Mouse (Mus musculus) hindbrain, embryonic 12.5 days (tissue): ENCODE data around the gene Tjp1. TPM values are rescaled to one million over a fixed set of nuclear protein-coding genes. Genes with fewer than 3 reads are reported as not detected.

Experiments used
- ATAC-seq: fragments of 200-750 bp; cut with Nextera tagmentation; 2 replicates; pipeline ENCODE4 v1.8.0; 2017; ENCODE audit warnings: moderate TSS enrichment; ENCODE audit not compliant: low FRiP score
- H3K27ac ChIP-seq: fragments of 300-500 bp; sonication (generic); 2 replicates; pipeline ENCODE4 v1.5.1; 2016; ENCODE audit warnings: mild to moderate bottlenecking
- H3K27me3 ChIP-seq: fragments of 300-500 bp; sonication (generic); 2 replicates; pipeline ENCODE4 v1.6.1; 2016; ENCODE audit warnings: mild to moderate bottlenecking
- H3K36me3 ChIP-seq: fragments of 300-500 bp; sonication (generic); 2 replicates; pipeline ENCODE4 v1.6.1; 2016; ENCODE audit warnings: mild to moderate bottlenecking
- H3K4me1 ChIP-seq: fragments of 300-500 bp; sonication (generic); 2 replicates; pipeline ENCODE4 v1.6.1; 2016
- H3K4me2 ChIP-seq: fragments of 300-500 bp; sonication (generic); replicated peaks from 2 replicates; pipeline ENCODE4 v1.6.1; 2016; ENCODE audit warnings: mild to moderate bottlenecking
- H3K4me3 ChIP-seq: fragments of 300-500 bp; sonication (generic); 2 replicates; pipeline ENCODE4 v1.5.1; 2016; ENCODE audit warnings: mild to moderate bottlenecking
- H3K9ac ChIP-seq: fragments of 300-500 bp; sonication (generic); 2 replicates; pipeline ENCODE4 v1.6.1; 2016; ENCODE audit warnings: mild to moderate bottlenecking, moderate library complexity
- H3K9me3 ChIP-seq: fragments of 300-500 bp; sonication (generic); replicated peaks from 2 replicates; pipeline ENCODE4 v1.6.1; 2016; ENCODE audit warnings: mild to moderate bottlenecking
- WGBS: fragments of 180-500 bp; shearing (Covaris S2); methylation state at CpG from one replicate; pipeline ENCODE4 v1.1.7; 2016; 5-methylcytosine and 5-hydroxymethylcytosine counted together
- polyA plus RNA-seq: library from polyadenylated mRNA; unstranded; fragments of >200 nt; fragmentation: Nextera tagmentation; extraction: Ambion mirVana; gene quantifications from 2 replicates; pipeline ENCODE4 v1.2.1, GENCODE M21; 2016

The Tjp1 gene
- polyA plus RNA-seq, 1 experiment from 2014 or later: 36.3 TPM

DNA sequence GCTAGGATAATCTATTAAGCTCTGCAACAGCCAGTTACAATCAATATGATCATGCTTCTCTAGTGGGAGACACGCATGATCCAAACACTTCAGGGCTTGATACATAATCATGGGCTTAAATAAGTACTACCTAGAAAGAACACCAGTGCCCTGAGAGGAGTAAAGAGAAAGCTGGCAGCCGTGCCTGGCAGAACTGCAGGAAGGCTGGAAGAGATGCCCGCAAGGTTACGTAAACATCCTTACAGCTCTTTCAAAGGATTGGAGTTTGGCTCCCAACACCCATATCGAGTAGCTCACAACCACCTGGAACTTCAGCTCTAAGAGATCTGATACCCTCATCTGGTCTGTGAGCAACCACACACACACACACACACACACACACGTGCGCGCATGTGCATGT is 167.8 kb downstream of the Tjp1 start:
- no peak overlapping the region for H3K4me3 ChIP-seq
- no peak overlapping the region for H3K27ac ChIP-seq
- H3K4me1 ChIP-seq: 0 out of 2 replicates have a peak, but pooled peaks cover 14% of the 10 kb centered on the region
- no peak overlapping the region for H3K4me2 ChIP-seq
- H3K9me3 ChIP-seq: no peaks in the 10 kb centered on the region
- WGBS: 87% methylated on average over 8 of the region's 8 CpGs
- no peaks in the 10 kb centered on the region for H3K27me3 ChIP-seq
- H3K9ac ChIP-seq: no peak overlapping the region
- no peak for ATAC-seq
- no peaks in the 10 kb centered on the region for H3K36me3 ChIP-seq

DNA sequence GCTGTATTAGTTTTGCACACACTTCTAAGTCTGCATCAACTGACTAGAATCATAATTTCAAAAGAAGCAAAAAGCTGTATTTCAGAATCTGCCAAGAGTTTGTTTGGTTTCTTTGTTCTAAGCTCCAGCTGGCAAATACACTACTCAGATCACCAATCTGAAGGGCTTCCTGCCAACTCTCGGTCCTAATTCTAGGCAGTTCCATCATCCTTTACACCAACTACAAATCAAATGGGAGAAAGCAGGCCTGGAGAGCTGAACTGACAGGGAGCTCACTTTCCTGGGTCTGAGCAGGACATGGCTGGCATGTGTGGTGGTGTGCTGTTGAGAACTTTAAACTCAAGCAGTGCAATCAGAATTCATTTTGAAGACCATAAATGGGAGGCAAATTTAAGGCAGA is 170.0 kb downstream of the Tjp1 start:
- WGBS: 34% methylated on average over 1 of the region's 1 CpGs
- H3K9me3 ChIP-seq: no peaks in the 10 kb centered on the region
- no peak overlapping the region for H3K27ac ChIP-seq

DNA sequence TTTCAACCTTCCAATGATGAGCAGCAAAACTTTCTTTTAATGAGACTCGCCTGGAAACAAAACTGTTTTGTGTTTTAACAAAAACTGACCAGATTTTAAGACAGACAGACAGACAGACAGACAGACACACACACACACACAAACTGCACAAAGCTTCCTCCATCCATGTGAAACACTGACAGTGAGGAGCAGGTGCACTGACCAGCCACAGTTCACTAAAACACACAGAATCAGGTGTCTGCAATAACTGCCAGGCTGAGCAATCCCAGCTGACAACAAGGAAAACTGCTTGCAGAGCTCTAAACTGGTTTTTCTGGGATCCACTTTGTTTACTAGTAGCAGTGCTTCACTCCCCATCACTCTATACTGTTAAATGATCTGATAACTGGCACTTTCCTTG is 171.4 kb downstream of the Tjp1 start:
- Histone ChIP-seq H3K4me1 (0 out of 2 replicates have a peak, but pooled peaks cover 14% of the 10 kb centered on the region), H3K9me3 (no peaks in the 10 kb centered on the region), H3K27ac (no peak overlapping the region), H3K4me2 (no peak overlapping the region), H3K36me3 (no peaks in the 10 kb centered on the region), H3K4me3 (no peak overlapping the region), H3K9ac (no peak overlapping the region), H3K27me3 (no peaks in the 10 kb centered on the region)
- ATAC-seq: no peak
- WGBS: 77% methylated on average over 1 of the region's 1 CpGs

More for the DNA sequence above, 170.0 kb downstream of the Tjp1 start:
- Histone ChIP-seq H3K4me3 (no peak overlapping the region), H3K36me3 (no peaks in the 10 kb centered on the region), H3K4me1 (0 out of 2 replicates have a peak, but pooled peaks cover 14% of the 10 kb centered on the region), H3K4me2 (no peak overlapping the region), H3K27me3 (no peaks in the 10 kb centered on the region), H3K9ac (no peak overlapping the region)
- ATAC-seq: no peak

DNA sequence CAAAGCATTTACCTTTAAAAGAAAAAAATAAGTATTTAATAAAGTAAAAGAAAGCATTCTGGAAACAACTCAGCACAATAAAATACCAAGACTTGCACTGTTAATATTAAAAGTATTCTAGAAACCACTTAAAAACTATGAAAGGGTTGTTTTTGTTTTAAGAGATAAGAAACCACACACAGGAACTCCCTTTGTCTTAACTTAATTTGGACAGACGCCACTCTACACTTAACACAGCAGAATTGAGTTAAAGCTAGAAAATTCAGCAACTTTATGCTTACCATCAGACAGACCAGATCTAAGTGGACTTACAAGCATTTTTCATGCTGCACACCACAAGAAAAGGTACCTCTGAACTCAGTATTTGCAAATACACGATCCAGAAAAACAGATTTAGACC is 172.7 kb downstream of the Tjp1 start:
- H3K9ac ChIP-seq: no peak overlapping the region
- ATAC-seq: no peak
- no peaks in the 10 kb centered on the region for H3K9me3 ChIP-seq
- 0 out of 2 replicates have a peak, but pooled peaks cover 12% of the 10 kb centered on the region for H3K4me1 ChIP-seq
- WGBS: 82% methylated on average over 2 of the region's 2 CpGs
- no peak overlapping the region for H3K4me3 ChIP-seq
- no peaks in the 10 kb centered on the region for H3K36me3 ChIP-seq
- no peak overlapping the region for H3K4me2 ChIP-seq
- H3K27me3 ChIP-seq: no peaks in the 10 kb centered on the region
- no peak overlapping the region for H3K27ac ChIP-seq

DNA sequence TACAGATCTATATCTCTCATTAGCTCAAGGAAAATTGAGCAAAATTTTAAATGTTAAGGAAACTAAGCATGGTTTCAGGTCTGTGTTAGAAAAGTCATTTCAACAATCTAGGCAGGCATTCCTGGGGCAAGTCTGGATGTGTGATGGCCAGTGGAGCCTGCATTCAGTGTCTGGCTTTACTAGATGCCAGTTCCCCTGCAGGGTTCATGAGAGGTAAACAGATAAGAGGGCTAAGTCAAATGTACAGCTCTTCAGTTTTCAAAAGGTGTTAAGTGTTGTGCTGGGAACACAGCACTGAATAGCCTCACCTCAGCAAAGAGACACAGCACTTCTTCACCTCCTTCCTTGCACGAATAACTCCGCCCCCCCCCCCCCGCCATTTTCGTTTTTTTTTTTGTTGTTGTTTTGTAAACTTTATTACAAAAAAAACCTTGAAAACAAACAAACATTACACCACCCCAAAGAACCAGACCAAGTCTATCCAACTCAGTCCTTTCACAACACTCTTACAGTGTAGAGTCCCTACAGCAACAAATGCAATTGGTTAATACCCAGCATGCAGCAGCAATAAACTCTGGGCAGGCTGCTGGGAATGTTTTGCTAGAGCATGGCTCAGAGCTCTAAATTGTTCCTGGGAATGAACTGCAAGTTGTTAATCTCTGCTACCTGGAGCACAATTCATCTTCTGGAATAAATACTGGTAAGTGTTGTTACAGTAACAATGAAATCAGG is 177.1 kb downstream of the Tjp1 start:
- WGBS: 89% methylated on average over 4 of the region's 4 CpGs
- H3K4me3 ChIP-seq: no peak overlapping the region

DNA sequence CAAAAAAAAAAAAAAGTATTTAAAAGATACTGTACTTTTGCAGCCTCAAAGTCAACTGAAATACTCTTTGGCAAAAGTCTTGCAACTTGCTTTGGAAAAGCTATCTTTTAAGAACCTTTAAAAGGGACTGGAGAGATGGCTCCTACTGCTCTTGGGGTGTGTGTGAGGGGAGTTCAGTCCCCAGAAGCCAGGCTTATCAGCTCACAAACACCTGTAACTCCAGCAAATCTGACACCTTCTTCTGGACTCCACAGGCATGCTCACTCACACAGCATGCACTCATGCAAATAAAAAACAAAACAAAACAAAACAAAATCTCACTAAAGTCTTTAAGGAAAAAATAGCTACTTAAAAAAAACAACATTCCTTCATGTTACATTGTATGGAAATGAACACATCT is 179.0 kb downstream of the Tjp1 start:
- Histone ChIP-seq H3K27ac (no peak overlapping the region), H3K4me2 (no peak overlapping the region), H3K9me3 (no peaks in the 10 kb centered on the region), H3K9ac (no peak overlapping the region), H3K4me3 (no peak overlapping the region), H3K36me3 (no peaks in the 10 kb centered on the region), H3K4me1 (no peaks in the 10 kb centered on the region), H3K27me3 (no peaks in the 10 kb centered on the region)
- ATAC-seq: no peak

More for the DNA sequence above, 177.1 kb downstream of the Tjp1 start:
- Histone ChIP-seq H3K4me1 (no peaks in the 10 kb centered on the region), H3K27me3 (no peaks in the 10 kb centered on the region), H3K27ac (no peak overlapping the region), H3K36me3 (no peaks in the 10 kb centered on the region), H3K4me2 (no peak overlapping the region), H3K9ac (no peak overlapping the region), H3K9me3 (no peaks in the 10 kb centered on the region)
- no peak for ATAC-seq

DNA sequence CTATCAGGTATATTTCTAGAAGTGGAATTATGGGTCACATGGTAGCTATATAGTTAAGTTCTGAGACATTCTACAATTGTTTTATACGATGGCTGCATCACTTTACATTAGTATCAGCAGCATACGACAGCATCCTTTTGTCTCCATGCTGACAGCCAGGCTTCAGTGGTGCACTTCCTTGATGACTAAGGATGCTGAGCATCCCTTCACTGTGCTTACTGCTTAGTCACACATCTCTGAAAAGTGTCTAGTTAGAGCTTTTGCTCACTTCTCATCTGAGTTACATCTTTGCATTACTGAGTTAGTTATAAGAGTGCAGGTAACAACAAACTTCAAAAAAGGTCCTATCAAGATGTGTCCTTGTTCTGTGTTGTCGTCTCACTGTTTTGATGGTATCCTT is 182.3 kb downstream of the Tjp1 start:
- H3K4me3 ChIP-seq: no peak overlapping the region
- no peak for ATAC-seq
- WGBS: 80% methylated on average over 3 of the region's 3 CpGs

DNA sequence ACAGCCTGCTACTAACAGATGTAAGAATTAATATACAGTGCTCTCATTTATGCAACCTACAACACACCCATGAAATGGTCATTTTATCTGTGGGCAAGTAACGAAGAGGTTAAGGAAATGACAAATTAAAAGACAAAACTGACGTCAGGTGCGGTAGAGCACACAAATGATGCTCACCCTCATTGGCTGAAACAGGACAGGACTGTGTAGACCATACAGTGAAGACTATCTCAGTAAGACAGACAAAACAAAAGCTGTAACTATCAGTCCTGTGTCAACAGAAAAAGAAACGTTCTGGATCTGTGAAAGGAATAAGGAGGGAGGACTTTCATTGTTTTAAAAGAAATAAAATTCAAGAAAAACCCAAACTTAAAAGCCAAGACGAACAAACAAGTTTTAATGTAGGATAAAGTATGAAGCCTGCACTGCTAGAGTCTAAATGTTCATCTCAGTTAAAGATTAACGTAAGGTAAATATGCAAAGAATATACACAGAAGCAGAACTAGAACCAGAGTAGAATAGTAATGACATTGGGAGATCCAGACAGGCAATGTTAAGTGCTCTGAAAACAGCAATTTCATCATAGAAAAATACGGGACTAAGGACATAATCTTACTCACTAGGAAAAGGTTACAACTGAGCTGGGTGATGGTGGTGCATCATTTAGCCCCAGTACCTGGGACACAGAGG is 189.9 kb downstream of the Tjp1 start:
- Histone ChIP-seq H3K9me3 (no peaks in the 10 kb centered on the region), H3K36me3 (peaks cover 25% of the 10 kb centered on the region), H3K27ac (no peak overlapping the region), H3K4me3 (no peak overlapping the region), H3K27me3 (no peaks in the 10 kb centered on the region), H3K9ac (no peak overlapping the region), H3K4me2 (no peak overlapping the region), H3K4me1 (no peaks in the 10 kb centered on the region)
- ATAC-seq: no peak
- WGBS: 93% methylated on average over 7 of the region's 7 CpGs

More for the DNA sequence above, 182.3 kb downstream of the Tjp1 start:
- Histone ChIP-seq H3K27me3 (no peaks in the 10 kb centered on the region), H3K9me3 (no peaks in the 10 kb centered on the region), H3K4me2 (no peak overlapping the region), H3K9ac (no peak overlapping the region), H3K36me3 (0 out of 2 replicates have a peak, but pooled peaks cover 4% of the 10 kb centered on the region), H3K4me1 (no peaks in the 10 kb centered on the region), H3K27ac (no peak overlapping the region)

DNA sequence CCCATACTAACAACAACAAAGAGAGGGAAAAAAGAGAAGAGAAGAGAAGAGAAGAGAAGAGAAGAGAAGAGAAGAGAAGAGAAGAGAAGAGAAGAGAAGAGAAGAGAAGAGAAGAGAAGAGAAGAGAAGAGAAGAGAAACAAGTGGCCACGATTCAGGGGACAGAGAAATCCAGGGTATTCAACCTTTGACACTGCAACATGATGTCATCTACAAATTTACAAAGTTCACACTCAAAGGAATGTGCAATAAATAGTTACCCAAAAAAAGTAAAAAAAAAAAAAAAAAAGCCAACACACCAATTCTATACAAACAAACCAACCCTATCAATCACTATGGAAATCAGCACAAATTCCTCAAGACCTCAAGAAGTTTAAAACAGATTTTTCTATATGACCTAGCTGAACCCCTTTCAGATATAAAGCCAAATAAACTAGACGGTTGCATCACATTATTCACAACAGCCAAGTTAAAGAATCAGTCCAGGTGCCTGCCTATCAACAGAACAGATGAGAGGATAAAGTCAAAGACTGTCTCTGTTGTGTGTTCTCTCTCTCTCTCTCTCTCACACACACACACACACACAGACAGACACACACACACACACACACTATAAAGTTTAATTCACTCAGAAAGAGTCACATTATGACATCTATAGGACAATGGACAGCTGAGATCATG is 194.4 kb downstream of the Tjp1 start:
- Histone ChIP-seq H3K9me3 (no peaks in the 10 kb centered on the region), H3K4me1 (no peaks in the 10 kb centered on the region), H3K27ac (no peak overlapping the region), H3K4me2 (no peak overlapping the region), H3K27me3 (no peaks in the 10 kb centered on the region), H3K36me3 (peaks cover 28% of the 10 kb centered on the region), H3K9ac (no peak overlapping the region), H3K4me3 (no peak overlapping the region)
- no peak for ATAC-seq
- 85% methylated on average over 2 of the region's 2 CpGs for WGBS

DNA sequence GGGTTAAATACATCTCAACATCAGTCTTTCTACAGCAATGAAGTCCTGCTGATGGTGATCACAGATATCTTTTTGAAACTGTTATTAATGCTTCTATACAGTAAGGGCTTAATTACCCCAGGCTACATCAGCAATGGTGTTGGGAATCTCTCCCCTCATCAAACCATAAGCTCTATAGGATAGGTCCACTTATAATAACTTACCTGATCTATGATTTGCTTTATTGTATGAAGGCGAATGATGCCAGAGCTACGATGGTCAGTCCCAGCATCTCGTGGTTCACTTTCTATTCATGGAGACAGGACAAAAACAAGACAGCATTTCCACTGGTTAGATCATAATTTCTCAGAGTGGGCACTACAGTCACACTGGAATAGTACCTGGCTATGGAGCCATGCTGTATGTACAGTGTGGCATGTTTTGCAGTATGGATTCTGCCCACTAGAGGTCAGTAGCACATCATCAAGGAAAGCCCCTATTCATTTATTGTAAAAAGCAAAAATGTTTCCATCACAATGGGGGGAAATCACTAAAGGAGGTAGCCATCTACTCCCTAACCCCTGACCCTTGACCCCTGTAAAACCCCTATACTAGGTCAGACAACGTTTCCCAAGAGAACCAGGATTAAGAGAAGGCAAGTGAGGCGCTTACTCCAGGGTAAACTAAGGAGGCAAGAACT is 208.4 kb downstream of the Tjp1 start:
- Histone ChIP-seq H3K4me3 (no peak overlapping the region), H3K27me3 (no peaks in the 10 kb centered on the region), H3K4me2 (no peak overlapping the region), H3K9ac (no peak overlapping the region), H3K9me3 (no peaks in the 10 kb centered on the region), H3K4me1 (no peaks in the 10 kb centered on the region), H3K27ac (no peak overlapping the region), H3K36me3 (peaks cover 22% of the 10 kb centered on the region)
- ATAC-seq: peak; percentile 75
- 75% methylated on average over 5 of the region's 5 CpGs for WGBS

DNA sequence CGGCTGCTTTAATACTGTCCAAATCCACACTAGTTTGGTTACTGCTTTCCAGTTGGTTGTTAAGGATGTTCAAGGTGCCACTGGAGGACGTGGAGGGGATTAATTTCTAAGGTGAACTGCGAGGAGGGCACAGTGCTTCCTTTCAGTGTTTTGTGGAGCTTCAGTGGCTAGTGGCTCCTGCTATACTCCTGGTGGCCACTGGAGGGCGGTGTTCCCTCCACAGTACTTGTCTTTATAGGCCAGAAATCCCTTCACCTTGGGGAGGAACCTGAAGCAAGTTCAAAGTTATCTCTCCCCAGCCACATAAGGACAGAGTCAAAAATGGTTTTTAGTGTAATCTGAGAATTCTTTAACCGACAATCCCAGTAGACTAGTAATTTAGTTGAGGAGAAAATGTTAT is 210.2 kb downstream of the Tjp1 start:
- Histone ChIP-seq H3K36me3 (peaks cover 36% of the 10 kb centered on the region), H3K4me3 (no peak overlapping the region), H3K27ac (no peak overlapping the region), H3K4me2 (no peak overlapping the region), H3K9ac (no peak overlapping the region), H3K9me3 (no peaks in the 10 kb centered on the region), H3K4me1 (no peaks in the 10 kb centered on the region), H3K27me3 (no peaks in the 10 kb centered on the region)
- WGBS: 46% methylated on average over 5 of the region's 5 CpGs
- no peak for ATAC-seq

DNA sequence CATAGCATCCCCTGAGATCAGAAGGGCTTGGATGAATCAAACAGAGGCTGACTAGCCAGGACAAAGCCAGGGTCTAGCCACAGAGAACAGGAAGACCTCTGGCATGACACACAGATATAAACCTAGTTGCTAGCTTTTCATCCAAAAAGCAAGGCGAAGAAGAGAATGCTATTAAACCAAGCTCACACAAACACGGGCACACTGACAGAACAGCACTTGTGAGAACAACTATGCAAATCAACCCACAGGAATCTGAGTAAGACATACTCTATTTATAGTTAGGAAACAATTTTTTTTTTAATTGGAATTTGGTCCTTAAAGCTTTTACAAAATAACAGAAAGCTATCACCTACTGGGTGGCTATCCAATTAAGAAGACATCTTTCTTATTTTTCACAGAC is 212.4 kb downstream of the Tjp1 start:
- no peak overlapping the region for H3K4me2 ChIP-seq
- no peak for ATAC-seq
- no peak overlapping the region for H3K4me3 ChIP-seq
- no peaks in the 10 kb centered on the region for H3K4me1 ChIP-seq
- H3K9me3 ChIP-seq: no peaks in the 10 kb centered on the region
- peaks cover 51% of the 10 kb centered on the region for H3K36me3 ChIP-seq
- 96% methylated on average over 2 of the region's 2 CpGs for whole genome bisulfite sequencing
- H3K27ac ChIP-seq: no peak overlapping the region
- H3K27me3 ChIP-seq: no peaks in the 10 kb centered on the region
- H3K9ac ChIP-seq: no peak overlapping the region
